Mouse (Mus musculus): ENCODE measurements around the gene Them5. TPM values are rescaled to one million over a fixed set of nuclear protein-coding genes. Genes with fewer than 3 reads are reported as not detected.

Them5 gene
- polyA plus RNA-seq, 1 experiment = not detected

DNA sequence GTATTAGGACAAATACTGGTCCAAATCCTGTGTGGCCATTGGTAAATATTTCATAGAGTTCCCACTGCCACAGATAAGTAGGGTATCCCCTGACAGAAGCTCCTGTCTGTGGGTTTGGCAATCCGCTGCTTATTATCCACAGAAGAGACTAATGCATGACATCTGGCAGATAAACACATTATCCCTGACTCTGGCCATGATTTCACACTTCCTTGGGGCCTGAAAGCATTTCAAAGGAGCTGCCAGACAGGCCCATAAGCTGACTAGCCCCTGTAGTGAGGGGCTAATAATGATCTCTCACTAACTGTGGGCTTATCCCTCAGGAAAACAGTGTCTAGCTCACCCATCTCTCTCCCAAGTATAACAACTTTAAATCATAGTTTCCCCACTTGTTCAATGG lies 653 bp downstream of the Them5 start:
- TF ChIP-seq CTCF (IDR thresholded peaks at IDR 0.05; ENCODE audit: borderline replicate concordance, insufficient read depth, low read length) (no peak), POLR2A (IDR thresholded peaks at IDR 0.05; ENCODE audit: low read depth, low read length) (no peak)
- no peaks in the 10 kb centered on the region for H3K4me1 ChIP-seq (ENCODE audit: control insufficient read depth, insufficient read depth, low read length)
- no peak overlapping the region for H3K4me3 ChIP-seq (ENCODE audit: insufficient read depth, low read length)
- no peak overlapping the region for H3K27ac ChIP-seq (ENCODE audit: insufficient read depth, low read length)

DNA sequence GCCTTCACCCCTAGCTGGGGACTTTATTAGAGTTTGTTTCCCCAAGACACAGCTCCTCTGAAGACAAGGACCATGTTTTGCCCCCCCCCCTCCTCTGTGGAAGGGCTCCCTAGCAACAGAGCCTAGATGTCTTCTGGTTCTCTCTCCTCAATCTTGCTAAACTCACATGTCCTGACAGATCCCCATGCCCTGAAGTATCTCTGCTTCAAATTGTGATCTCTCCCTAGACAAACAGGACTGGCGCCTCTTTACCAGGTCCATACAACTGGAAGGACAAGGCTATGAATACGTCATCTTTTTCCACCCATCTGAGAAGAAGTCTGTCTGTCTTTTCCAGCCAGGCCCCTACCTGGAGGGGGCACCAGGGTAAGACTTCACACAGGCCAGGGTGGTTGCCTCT lies 2.3 kb downstream of the Them5 start:
- no peak overlapping the region for H3K4me3 ChIP-seq (ENCODE audit: insufficient read depth, low read length)
- no peaks in the 10 kb centered on the region for H3K4me1 ChIP-seq (ENCODE audit: control insufficient read depth, insufficient read depth, low read length)
- H3K27ac ChIP-seq (ENCODE audit: insufficient read depth, low read length) = no peak overlapping the region
- TF ChIP-seq CTCF (IDR thresholded peaks at IDR 0.05; ENCODE audit: borderline replicate concordance, insufficient read depth, low read length) = no peak
- no peak for TF ChIP-seq POLR2A (IDR thresholded peaks at IDR 0.05; ENCODE audit: low read depth, low read length)

DNA sequence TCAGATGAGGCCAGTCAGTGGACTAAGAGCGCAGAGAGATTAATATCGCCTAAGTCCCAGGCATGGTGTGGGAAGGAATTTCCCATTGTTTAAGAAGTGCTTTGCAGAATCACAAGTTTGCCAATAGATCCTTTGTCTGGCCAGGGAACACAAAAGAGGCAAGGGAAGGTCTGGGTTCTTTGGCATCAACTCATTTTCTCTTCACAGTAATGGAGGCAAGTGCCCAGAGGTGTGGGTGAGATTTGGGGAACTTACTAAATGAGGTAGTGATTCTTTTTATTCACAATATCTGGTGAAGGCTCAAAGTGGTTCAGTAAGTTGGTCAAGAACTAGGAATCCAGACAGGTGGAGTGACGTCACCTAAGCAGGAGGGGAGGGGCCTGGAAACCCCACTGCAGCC lies 3.0 kb downstream of the Them5 start:
- H3K27ac ChIP-seq (ENCODE audit: insufficient read depth, low read length) = no peak overlapping the region
- H3K4me3 ChIP-seq (ENCODE audit: insufficient read depth, low read length) = no peak overlapping the region
- no peaks in the 10 kb centered on the region for H3K4me1 ChIP-seq (ENCODE audit: control insufficient read depth, insufficient read depth, low read length)
- TF ChIP-seq CTCF (IDR thresholded peaks at IDR 0.05; ENCODE audit: borderline replicate concordance, insufficient read depth, low read length) (no peak), POLR2A (IDR thresholded peaks at IDR 0.05; ENCODE audit: low read depth, low read length) (no peak)

DNA sequence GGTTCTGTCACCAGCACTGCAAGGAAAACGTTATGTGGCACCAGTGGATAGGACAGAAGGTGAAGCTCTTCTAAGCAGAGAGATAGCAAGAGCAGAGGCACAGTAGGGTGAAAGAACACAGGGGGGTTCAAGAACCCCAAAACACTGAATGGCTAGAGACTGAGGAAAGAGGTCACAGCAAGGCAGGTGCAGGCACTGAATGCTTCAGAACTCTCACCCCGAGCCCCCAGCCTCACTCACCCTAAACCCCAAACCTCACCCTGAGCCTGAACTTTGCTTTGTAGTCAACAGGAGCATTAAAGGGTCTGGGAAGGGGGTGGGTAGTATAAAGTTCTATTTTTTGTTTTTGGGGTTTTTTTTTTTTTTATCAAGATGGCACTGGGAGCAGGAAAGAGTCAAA lies 6.2 kb downstream of the Them5 start:
- Histone ChIP-seq H3K4me1 (ENCODE audit: control insufficient read depth, insufficient read depth, low read length) (no peaks in the 10 kb centered on the region), H3K4me3 (ENCODE audit: insufficient read depth, low read length) (no peak overlapping the region), H3K27ac (ENCODE audit: insufficient read depth, low read length) (no peak overlapping the region)
- no peak for TF ChIP-seq CTCF (IDR thresholded peaks at IDR 0.05; ENCODE audit: borderline replicate concordance, insufficient read depth, low read length)
- no peak for TF ChIP-seq POLR2A (IDR thresholded peaks at IDR 0.05; ENCODE audit: low read depth, low read length)

DNA sequence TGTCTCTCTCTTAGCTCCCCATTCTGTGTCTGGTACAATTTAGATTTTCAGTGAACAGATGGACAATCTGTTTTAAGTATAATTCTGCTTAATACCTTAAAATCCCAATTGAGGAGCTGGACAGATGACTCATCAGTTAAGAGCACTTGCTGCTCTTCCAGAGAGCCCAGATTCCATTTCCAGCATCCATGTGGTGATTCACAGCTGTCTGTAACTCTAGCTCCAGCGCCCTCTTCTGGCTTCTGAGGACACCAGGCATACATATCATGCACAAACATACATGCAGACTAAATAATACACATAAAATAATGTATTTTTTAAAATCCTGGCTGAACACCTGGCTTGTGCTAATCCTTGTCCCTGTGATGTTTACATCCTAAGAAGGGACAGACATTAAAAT lies 18.9 kb downstream of the Them5 start:
- no peak overlapping the region for H3K4me3 ChIP-seq (ENCODE audit: insufficient read depth, low read length)
- no peak overlapping the region for H3K27ac ChIP-seq (ENCODE audit: insufficient read depth, low read length)
- H3K4me1 ChIP-seq (ENCODE audit: control insufficient read depth, insufficient read depth, low read length) = no peaks in the 10 kb centered on the region
- TF ChIP-seq CTCF (IDR thresholded peaks at IDR 0.05; ENCODE audit: borderline replicate concordance, insufficient read depth, low read length) (peak; percentile 36; the same call in 1 of the 2 replicates), POLR2A (IDR thresholded peaks at IDR 0.05; ENCODE audit: low read depth, low read length) (no peak)

DNA sequence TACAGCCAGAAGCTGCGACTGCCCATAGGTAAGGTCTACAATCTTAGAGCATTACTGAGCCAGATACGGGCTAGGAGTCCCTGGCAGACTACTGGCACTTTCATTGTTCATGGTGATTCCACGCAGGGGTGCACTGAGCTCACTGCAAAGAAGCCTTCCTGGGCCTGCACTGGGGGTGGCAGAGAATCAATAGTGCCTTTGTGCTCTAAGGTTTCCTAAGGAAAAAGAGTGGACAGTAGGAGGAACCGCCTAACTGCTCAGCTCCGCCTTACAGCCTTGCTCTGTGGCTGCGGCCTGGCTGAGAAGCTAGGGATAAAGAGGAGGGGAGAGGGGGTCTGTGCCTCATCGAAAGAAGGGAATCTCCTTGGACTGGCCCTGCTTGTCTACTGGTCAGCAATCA lies 20.2 kb downstream of the Them5 start, which contains the start of gene C2cd4d:
Gene C2cd4d (plus strand): TSS at position 301 of the 400 bp plus-strand sequence.
- TF ChIP-seq POLR2A (IDR thresholded peaks at IDR 0.05; ENCODE audit: low read depth, low read length) = no peak
- Histone ChIP-seq H3K4me3 (ENCODE audit: insufficient read depth, low read length) (no peak within 1 kb of the TSS), H3K4me1 (ENCODE audit: control insufficient read depth, insufficient read depth, low read length) (no peaks in the 10 kb centered on the region), H3K27ac (ENCODE audit: insufficient read depth, low read length) (no peak within 1 kb of the TSS)

DNA sequence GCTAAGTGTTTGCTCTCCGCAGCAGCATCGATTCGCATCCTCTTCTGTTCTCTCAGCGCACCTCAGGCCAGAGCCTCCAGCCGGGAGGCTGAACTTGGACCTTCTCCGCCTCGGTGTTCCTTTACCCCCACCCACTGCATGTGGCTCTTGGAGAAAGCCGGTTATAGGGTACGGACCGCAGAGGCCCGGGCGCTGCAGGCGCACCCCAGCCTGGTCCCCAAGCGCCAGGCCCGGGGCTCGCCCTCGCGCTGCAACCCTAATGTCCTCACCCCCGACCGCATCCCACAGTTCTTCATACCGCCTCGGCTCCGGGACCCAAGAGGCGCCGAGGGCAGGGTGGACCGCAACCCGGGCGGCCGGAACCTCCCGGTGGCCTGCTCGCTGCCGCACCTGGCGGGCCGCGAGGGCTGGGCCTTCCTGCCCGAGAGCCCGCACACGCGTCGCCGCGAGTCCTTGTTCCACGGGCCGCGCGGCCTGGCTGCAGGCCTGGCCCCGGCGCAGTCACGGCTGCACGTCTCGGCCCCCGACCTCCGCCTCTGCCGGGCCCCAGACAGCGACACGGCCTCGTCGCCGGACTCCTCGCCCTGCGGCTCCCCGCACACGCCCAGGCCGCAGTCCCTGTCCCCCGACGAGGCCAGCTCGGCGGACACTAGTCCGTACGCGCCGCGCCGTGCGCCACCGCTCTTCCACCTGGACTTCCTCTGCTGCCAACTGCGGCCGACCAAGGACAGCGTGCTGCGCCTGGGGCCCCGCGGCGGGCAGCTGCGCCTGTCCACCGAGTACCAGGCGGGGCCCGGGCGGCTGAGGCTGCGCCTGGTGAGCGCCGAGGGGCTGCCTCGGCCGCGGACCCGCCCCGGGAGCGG lies 21.6 kb downstream of the Them5 start:
- Histone ChIP-seq H3K27ac (ENCODE audit: insufficient read depth, low read length) (no peak overlapping the region), H3K4me3 (ENCODE audit: insufficient read depth, low read length) (peak overlapping the region; percentile 4; the same call in 1 of the 2 replicates)

DNA sequence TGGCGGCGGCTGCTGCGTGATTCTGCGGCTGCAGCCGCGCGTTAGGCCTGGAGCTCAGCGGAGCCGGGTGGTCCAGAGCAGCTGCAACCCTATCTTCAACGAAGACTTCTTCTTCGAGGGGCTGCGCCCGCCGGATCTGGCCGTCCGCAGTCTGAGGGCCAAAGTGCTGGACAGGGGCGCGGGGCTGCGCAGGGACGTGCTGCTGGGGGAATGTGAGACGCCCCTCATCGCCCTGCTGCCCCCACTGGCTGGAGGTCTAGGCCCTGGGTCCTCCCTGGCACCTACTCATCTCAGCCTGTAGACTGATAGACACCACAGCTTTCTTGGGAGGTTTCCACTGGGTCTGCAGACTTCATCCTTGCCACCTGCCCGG lies 22.2 kb downstream of the Them5 start:
- H3K4me3 ChIP-seq (ENCODE audit: insufficient read depth, low read length) = no peak overlapping the region
- H3K27ac ChIP-seq (ENCODE audit: insufficient read depth, low read length) = no peak overlapping the region
- no peak for TF ChIP-seq POLR2A (IDR thresholded peaks at IDR 0.05; ENCODE audit: low read depth, low read length)
- TF ChIP-seq CTCF (IDR thresholded peaks at IDR 0.05; ENCODE audit: borderline replicate concordance, insufficient read depth, low read length) = no peak
- no peaks in the 10 kb centered on the region for H3K4me1 ChIP-seq (ENCODE audit: control insufficient read depth, insufficient read depth, low read length)

More for the DNA sequence above, 21.6 kb downstream of the Them5 start:
- TF ChIP-seq POLR2A (IDR thresholded peaks at IDR 0.05; ENCODE audit: low read depth, low read length) (no peak), CTCF (IDR thresholded peaks at IDR 0.05; ENCODE audit: borderline replicate concordance, insufficient read depth, low read length) (no peak)
- H3K4me1 ChIP-seq (ENCODE audit: control insufficient read depth, insufficient read depth, low read length) = no peaks in the 10 kb centered on the region

DNA sequence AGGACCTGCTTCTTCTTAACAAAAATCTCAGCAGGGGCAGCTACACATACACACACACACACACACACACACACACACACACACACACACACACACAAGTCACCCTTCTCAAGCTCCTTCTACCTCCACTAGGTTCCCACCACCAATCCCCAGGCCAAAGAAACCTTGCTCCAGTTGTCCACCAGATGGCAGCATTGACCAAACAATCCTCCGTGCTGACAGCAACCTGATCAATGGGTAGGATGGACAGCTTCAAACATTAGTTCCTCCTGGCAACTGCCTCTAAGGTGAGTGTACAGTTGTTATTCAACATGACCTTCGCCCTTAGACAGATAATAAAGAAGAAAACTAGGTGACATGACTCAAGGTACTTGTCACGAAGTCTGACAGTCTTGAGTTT lies 24.9 kb downstream of the Them5 start:
- H3K4me3 ChIP-seq (ENCODE audit: insufficient read depth, low read length) = no peak overlapping the region
- peak; percentile 78 for TF ChIP-seq CTCF (IDR thresholded peaks at IDR 0.05; ENCODE audit: borderline replicate concordance, insufficient read depth, low read length)
- TF ChIP-seq POLR2A (IDR thresholded peaks at IDR 0.05; ENCODE audit: low read depth, low read length) = no peak
- H3K27ac ChIP-seq (ENCODE audit: insufficient read depth, low read length) = no peak overlapping the region
- no peaks in the 10 kb centered on the region for H3K4me1 ChIP-seq (ENCODE audit: control insufficient read depth, insufficient read depth, low read length)

DNA sequence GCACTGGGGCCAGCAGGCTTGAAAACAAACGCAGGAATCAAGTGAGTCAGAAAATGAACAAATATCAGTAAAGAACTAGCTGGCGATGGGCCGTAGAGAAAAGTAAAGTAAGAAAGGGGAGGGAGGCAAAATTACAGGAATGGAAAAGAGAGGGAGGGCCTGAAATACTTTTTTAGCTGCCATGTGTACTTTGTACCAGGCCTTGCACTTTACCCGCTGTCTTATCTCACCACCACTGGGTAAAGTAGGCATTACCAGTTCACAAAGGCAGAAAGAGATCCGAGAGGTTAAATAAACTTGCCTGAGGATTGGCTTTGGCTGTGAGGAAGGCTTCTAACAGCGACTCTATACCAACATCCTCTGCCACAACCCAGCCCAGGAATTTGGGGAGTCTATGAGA lies 25.6 kb downstream of the Them5 start:
- no peak overlapping the region for H3K27ac ChIP-seq (ENCODE audit: insufficient read depth, low read length)
- H3K4me3 ChIP-seq (ENCODE audit: insufficient read depth, low read length) = no peak overlapping the region
- no peak for TF ChIP-seq CTCF (IDR thresholded peaks at IDR 0.05; ENCODE audit: borderline replicate concordance, insufficient read depth, low read length)
- no peak for TF ChIP-seq POLR2A (IDR thresholded peaks at IDR 0.05; ENCODE audit: low read depth, low read length)
- H3K4me1 ChIP-seq (ENCODE audit: control insufficient read depth, insufficient read depth, low read length) = no peaks in the 10 kb centered on the region

All from embryonic fibroblast, embryonic 13.5 days (primary cell).